Mouse (Mus musculus): ENCODE data around the gene Pcgf5.

- no peak for TF ChIP-seq CTCF (IDR thresholded peaks at IDR 0.05)
- TF ChIP-seq EP300 (IDR thresholded peaks at IDR 0.05) = no peak
These were observed 128.5 kb downstream of the Pcgf5 start for GRCm38 (mm10) chr19:36476596-36476995.
